Mouse (Mus musculus): ENCODE data around the gene Lmtk2. TPM values are rescaled to one million over a fixed set of nuclear protein-coding genes. Genes with fewer than 3 reads are reported as not detected.

The Lmtk2 gene
- 10 to 100 TPM; 19.0 to 20.8 TPM for total RNA-seq (2021)

GRCm38 (mm10) chr5:144100149-144100935 lies at the start of gene Lmtk2:
Gene Lmtk2, plus strand, starts transcription at chr5:144100436.
- peak; percentile 98 for DNase-seq

- no peak for DNase-seq
These were observed 49.0 kb upstream of the Lmtk2 start for GRCm38 (mm10) chr5:144051268-144051667.

GRCm38 (mm10) chr5:144053450-144053849 lies 46.8 kb upstream of the Lmtk2 start:
- DNase-seq, result no peak

- DNase-seq, result no peak
These were observed 45.9 kb upstream of the Lmtk2 start for GRCm38 (mm10) chr5:144054340-144054739.

- no peak for DNase-seq
These were observed 36.1 kb upstream of the Lmtk2 start for GRCm38 (mm10) chr5:144064093-144064492.

GRCm38 (mm10) chr5:144066036-144066435 lies 34.2 kb upstream of the Lmtk2 start:
- DNase-seq, result no peak

- DNase-seq, result no peak
These were observed 30.2 kb upstream of the Lmtk2 start for GRCm38 (mm10) chr5:144070064-144070463.

GRCm38 (mm10) chr5:144071249-144071648 lies 29.0 kb upstream of the Lmtk2 start:
- DNase-seq, result no peak

- no peak for DNase-seq
These were observed 22.7 kb upstream of the Lmtk2 start for GRCm38 (mm10) chr5:144077541-144077940.

- no peak for DNase-seq
These were observed 19.4 kb upstream of the Lmtk2 start for GRCm38 (mm10) chr5:144080886-144081285.

GRCm38 (mm10) chr5:144082006-144082405 lies 18.2 kb upstream of the Lmtk2 start:
- DNase-seq, result no peak

GRCm38 (mm10) chr5:144083521-144083920 lies 16.7 kb upstream of the Lmtk2 start:
- DNase-seq, result no peak

GRCm38 (mm10) chr5:144084271-144084670 lies 16.0 kb upstream of the Lmtk2 start:
- DNase-seq, result no peak

- DNase-seq, result no peak
These were observed 14.5 kb upstream of the Lmtk2 start for GRCm38 (mm10) chr5:144085696-144086095.

- DNase-seq, result no peak
These were observed 13.7 kb upstream of the Lmtk2 start for GRCm38 (mm10) chr5:144086494-144086893.

GRCm38 (mm10) chr5:144088354-144088753 lies 11.9 kb upstream of the Lmtk2 start:
- no peak for DNase-seq

GRCm38 (mm10) chr5:144095461-144095970 lies 4.7 kb upstream of the Lmtk2 start:
- no peak for DNase-seq

- DNase-seq, result no peak
These were observed 2.2 kb upstream of the Lmtk2 start for GRCm38 (mm10) chr5:144097902-144098639.

- DNase-seq, result no peak
These were observed 1.7 kb upstream of the Lmtk2 start for GRCm38 (mm10) chr5:144098640-144098929.

GRCm38 (mm10) chr5:144100948-144101347 lies 712 bp downstream of the Lmtk2 start:
- no peak for DNase-seq

GRCm38 (mm10) chr5:144105070-144105469 lies 4.8 kb downstream of the Lmtk2 start:
- DNase-seq, result peak; percentile 33

GRCm38 (mm10) chr5:144105471-144106129 lies 5.4 kb downstream of the Lmtk2 start:
- no peak for DNase-seq

GRCm38 (mm10) chr5:144106130-144106510 lies 5.9 kb downstream of the Lmtk2 start:
- no peak for DNase-seq

All from heart, postnatal 4 days (tissue).